Mouse (Mus musculus): Measurements from ENCODE around the gene Lyl1. TPM values are rescaled to one million over a fixed set of nuclear protein-coding genes. Genes with fewer than 3 reads are reported as not detected.

The Lyl1 gene
- total and polyA plus RNA-seq, 3 experiments = 88.7 to 149 (median 136) TPM

- no peaks in the 10 kb centered on the region for H3K4me1 ChIP-seq (ENCODE audit: control insufficient read depth in 1 of 2, insufficient read depth in 2 of 2, low read length in 2 of 2)
- no peaks in the 10 kb centered on the region for H3K9me3 ChIP-seq (replicated peaks; ENCODE audit: insufficient read depth, low read length)
- peaks cover 0 to 17% of the 10 kb centered on the region in 2 experiments; a peak in 3 of 4 replicates for H3K36me3 ChIP-seq (ENCODE audit: control insufficient read depth in 1 of 2, insufficient read depth in 2 of 2, low read length in 2 of 2)
- DNase-seq (ENCODE audit: low read depth, low spot score) = no peak
- H3K4me3 ChIP-seq (ENCODE audit: control insufficient read depth in 1 of 2, insufficient read depth in 1 of 2, low read depth in 2 of 2, low read length in 2 of 2) = no peak overlapping the region
- H3K27ac ChIP-seq (ENCODE audit: control insufficient read depth, low read depth, low read length) = no peak overlapping the region
- TF ChIP-seq MAZ (IDR thresholded peaks at IDR 0.05; ENCODE audit: low read depth, low read length) (no peak), NRF1 (IDR thresholded peaks at IDR 0.05; ENCODE audit: insufficient read depth, low read depth, low read length, poor library complexity, severe bottlenecking) (no peak), USF1 (IDR thresholded peaks at IDR 0.05; ENCODE audit: low read depth, low read length) (no peak), MAX (IDR thresholded peaks at IDR 0.05; ENCODE audit: low read length) (no peak), HCFC1 (IDR thresholded peaks at IDR 0.05; ENCODE audit: low read depth, low read length) (no peak), RAD21 (IDR thresholded peaks at IDR 0.05; ENCODE audit: low read depth, low read length) (no peak), BHLHE40 (IDR thresholded peaks at IDR 0.05; ENCODE audit: borderline replicate concordance, low read depth, low read length) (no peak), UBTF (IDR thresholded peaks at IDR 0.05; ENCODE audit: borderline replicate concordance, insufficient read depth, low read depth, low read length) (no peak), TCF12 (IDR thresholded peaks at IDR 0.05; ENCODE audit: low read depth, low read length) (no peak), MYC (IDR thresholded peaks at IDR 0.05; ENCODE audit: low read depth, low read length) (no peak), ZMIZ1 (IDR thresholded peaks at IDR 0.05; ENCODE audit: low read depth, low read length) (no peak)
- no peak overlapping the region for H3K9ac ChIP-seq (ENCODE audit: control insufficient read depth, low read depth, low read length, poor library complexity, severe bottlenecking)
- H3K27me3 ChIP-seq (ENCODE audit: control insufficient read depth in 1 of 2, insufficient read depth in 2 of 2, low read length in 2 of 2) = no peaks in the 10 kb centered on the region
- H3K79me2 ChIP-seq (ENCODE audit: control insufficient read depth, insufficient read depth, low read length, poor library complexity) = peaks cover 21% of the 10 kb centered on the region
Measured at GRCm38 (mm10) chr8:84677305-84677704, 24.0 kb upstream of the Lyl1 start.

GRCm38 (mm10) chr8:84681476-84681875, 19.8 kb upstream of the Lyl1 start:
- TF ChIP-seq MYB (IDR thresholded peaks at IDR 0.05; ENCODE audit: low read depth, low read length) (no peak), GABPA (IDR thresholded peaks at IDR 0.05; ENCODE audit: low read depth, low read length) (no peak), ZC3H11A (IDR thresholded peaks at IDR 0.05; ENCODE audit: low read depth, low read length) (no peak), GATA1 (IDR thresholded peaks at IDR 0.05; ENCODE audit: low read depth, low read length) (no peak), USF1 (IDR thresholded peaks at IDR 0.05; ENCODE audit: low read depth, low read length) (no peak), TBP (IDR thresholded peaks at IDR 0.05; ENCODE audit: low read depth, low read length) (no peak), CHD2 (IDR thresholded peaks at IDR 0.05; ENCODE audit: low read length) (no peak), POLR2AphosphoS2 (IDR thresholded peaks at IDR 0.05; ENCODE audit: low read length) (no peak)
- peaks cover 0 to 7% of the 10 kb centered on the region in 2 experiments; a peak in 2 of 4 replicates for H3K4me1 ChIP-seq (ENCODE audit: control insufficient read depth in 1 of 2, insufficient read depth in 2 of 2, low read length in 2 of 2)
- peaks cover 6 to 16% of the 10 kb centered on the region in 2 experiments; a peak in 3 of 4 replicates for H3K36me3 ChIP-seq (ENCODE audit: control insufficient read depth in 1 of 2, insufficient read depth in 2 of 2, low read length in 2 of 2)

More at GRCm38 (mm10) chr8:84681476-84681875, 19.8 kb upstream of the Lyl1 start:
- Histone ChIP-seq H3K79me2 (ENCODE audit: control insufficient read depth, insufficient read depth, low read length, poor library complexity) (peaks cover 59% of the 10 kb centered on the region), H3K9ac (ENCODE audit: control insufficient read depth, low read depth, low read length, poor library complexity, severe bottlenecking) (no peak overlapping the region), H3K27me3 (ENCODE audit: control insufficient read depth in 1 of 2, insufficient read depth in 2 of 2, low read length in 2 of 2) (no peaks in the 10 kb centered on the region), H3K4me3 (ENCODE audit: control insufficient read depth in 1 of 2, insufficient read depth in 1 of 2, low read depth in 2 of 2, low read length in 2 of 2) (no peak overlapping the region), H3K9me3 (replicated peaks; ENCODE audit: insufficient read depth, low read length) (no peaks in the 10 kb centered on the region), H3K27ac (ENCODE audit: control insufficient read depth, low read depth, low read length) (no peak overlapping the region)
- no peak for DNase-seq (ENCODE audit: low read depth, low spot score)
